Mouse (Mus musculus) midbrain, embryonic 16.5 days (tissue): ENCODE results near the gene Art5. TPM values are rescaled to one million over a fixed set of nuclear protein-coding genes. Genes with fewer than 3 reads are reported as not detected.

ENCODE experiments used
- ATAC-seq: fragments of 200-750 bp; cut with Nextera tagmentation; 2 replicates; pipeline ENCODE4 v1.8.0; 2017; ENCODE audit warnings: moderate TSS enrichment
- H3K27ac ChIP-seq: fragments of 300-500 bp; sonication (generic); 2 replicates; pipeline ENCODE4 v1.5.1; 2014; ENCODE audit warnings: mild to moderate bottlenecking, low read length, mixed read lengths
- H3K27me3 ChIP-seq: fragments of 300-500 bp; sonication (generic); 2 replicates; pipeline ENCODE4 v1.6.1; 2014; ENCODE audit warnings: low read depth, low read length, mixed read lengths; ENCODE audit not compliant: control insufficient read depth, insufficient read depth
- H3K36me3 ChIP-seq: fragments of 300-500 bp; sonication (generic); 2 replicates; pipeline ENCODE4 v1.6.1; 2014; ENCODE audit warnings: mild to moderate bottlenecking, low read length, moderate library complexity, mixed read lengths; ENCODE audit not compliant: control insufficient read depth, insufficient read depth
- H3K4me1 ChIP-seq: fragments of 300-500 bp; sonication (generic); 2 replicates; pipeline ENCODE4 v1.6.1; 2014; ENCODE audit warnings: mild to moderate bottlenecking, low read length, mixed read lengths; ENCODE audit not compliant: control insufficient read depth, insufficient read depth
- H3K4me2 ChIP-seq: fragments of 300-500 bp; sonication (generic); 2 replicates; pipeline ENCODE4 v1.6.1; 2014; ENCODE audit warnings: mild to moderate bottlenecking, low read length, mixed read lengths
- H3K4me3 ChIP-seq: fragments of 300-500 bp; sonication (generic); 2 replicates; pipeline ENCODE4 v1.5.1; 2014; ENCODE audit warnings: low read depth, mild to moderate bottlenecking, low read length, moderate library complexity, mixed read lengths
- H3K9ac ChIP-seq: fragments of 300-500 bp; sonication (generic); 2 replicates; pipeline ENCODE4 v1.6.1; 2014; ENCODE audit warnings: low read depth, low read length, mixed read lengths
- H3K9me3 ChIP-seq: fragments of 300-500 bp; sonication (generic); replicated peaks from 2 replicates; pipeline ENCODE4 v1.6.1; 2014; ENCODE audit warnings: mild to moderate bottlenecking, low read length, mixed read lengths; ENCODE audit not compliant: control insufficient read depth, poor library complexity, severe bottlenecking
- WGBS: fragments of 180-500 bp; shearing (Covaris S2); extraction: QIAGEN DNeasy Blood & Tissue Kit; methylation state at CpG from one replicate; pipeline ENCODE4 v1.1.7; 2014; 5-methylcytosine and 5-hydroxymethylcytosine counted together
- polyA plus RNA-seq: library from polyadenylated mRNA; unstranded; fragments of >200 nt; fragmentation: Nextera tagmentation; extraction: Ambion mirVana; gene quantifications from 2 replicates; pipeline ENCODE4 v1.2.1, GENCODE M21; 2015

The Art5 gene
- polyA plus RNA-seq, 1 experiment from 2014 or later, result not detected

DNA sequence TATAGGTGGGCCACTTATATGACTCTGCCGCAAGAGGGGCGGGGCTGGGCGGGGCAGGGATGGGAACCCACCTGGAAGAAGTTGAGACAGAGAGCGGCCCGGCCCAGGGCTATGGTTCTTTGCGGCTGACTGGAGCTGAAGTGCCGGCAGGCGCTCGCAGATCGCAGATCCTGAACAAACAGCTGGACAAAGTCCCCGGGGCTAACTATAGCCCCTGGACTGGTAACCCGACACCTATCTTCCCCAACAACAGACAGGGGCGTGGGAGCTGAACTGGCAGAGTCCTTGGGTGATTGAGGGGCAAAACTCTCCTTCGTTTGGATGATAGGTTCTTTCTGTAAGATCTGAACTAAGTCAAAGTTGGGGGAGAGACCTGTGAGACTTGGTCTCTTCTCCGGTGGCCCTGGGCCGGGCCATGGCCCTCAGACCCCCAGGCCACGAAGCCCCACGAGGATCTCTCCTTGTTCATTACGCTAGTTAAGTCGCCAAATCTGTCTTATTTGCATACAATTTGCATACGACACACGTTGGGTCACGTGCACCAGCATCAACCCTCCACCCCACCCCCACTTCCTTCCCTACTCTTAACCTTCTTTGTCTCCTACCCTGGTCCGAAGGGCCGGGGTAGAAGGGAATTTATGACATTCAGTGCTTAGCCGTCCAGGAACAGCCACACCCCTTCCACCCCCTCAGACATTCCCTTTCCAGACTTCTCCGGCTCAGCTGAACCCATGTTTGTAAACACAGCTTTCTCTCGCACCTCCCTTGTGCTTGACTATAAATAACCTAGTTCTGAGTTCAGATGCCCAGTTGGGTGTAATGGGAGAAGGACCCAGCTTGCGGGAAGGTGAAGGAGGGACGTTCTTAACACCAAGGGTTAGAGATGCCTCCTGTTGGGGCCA is 9.3 kb downstream of the Art5 start:
- ATAC-seq, result 0 out of 2 replicates have a peak, but pooled peaks have one; percentile 9
- H3K4me3 ChIP-seq, result no peak overlapping the region; the same call in 1 of the 2 replicates
- H3K4me2 ChIP-seq, result peak overlapping the region; percentile 38
- H3K4me1 ChIP-seq, result peaks cover 3% of the 10 kb centered on the region; the same call in 1 of the 2 replicates
- H3K27ac ChIP-seq, result no peak overlapping the region
- 5% methylated on average over 30 of the region's 30 CpGs for WGBS
- no peaks in the 10 kb centered on the region for H3K36me3 ChIP-seq
- no peak overlapping the region for H3K9ac ChIP-seq
- no peaks in the 10 kb centered on the region for H3K27me3 ChIP-seq
- no peaks in the 10 kb centered on the region for H3K9me3 ChIP-seq

DNA sequence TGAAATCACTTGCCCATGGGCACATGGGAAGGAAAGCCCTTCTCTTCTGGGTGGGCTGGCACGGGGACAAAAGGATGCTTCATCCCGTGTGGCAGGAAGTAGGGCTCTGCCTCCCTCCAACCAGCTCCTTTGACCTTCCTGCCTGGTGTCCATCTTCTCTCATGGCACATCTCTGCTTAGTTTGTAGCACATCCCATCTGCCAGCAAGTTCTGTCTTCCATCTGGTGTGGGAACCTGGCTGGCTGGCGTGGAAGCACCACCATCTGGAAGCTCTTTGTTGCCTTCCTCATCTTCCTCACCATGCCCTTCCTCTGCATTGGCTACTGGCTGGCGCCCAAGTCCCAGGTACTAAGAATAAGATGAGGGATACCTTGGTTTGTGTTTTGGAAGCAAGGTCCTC is 22.0 kb downstream of the Art5 start:
- H3K4me3 ChIP-seq, result no peak overlapping the region
- no peaks in the 10 kb centered on the region for H3K4me1 ChIP-seq
- no peak overlapping the region for H3K27ac ChIP-seq
- H3K4me2 ChIP-seq, result no peak overlapping the region
- H3K36me3 ChIP-seq, result peaks cover 8% of the 10 kb centered on the region
- no peak for ATAC-seq
- no peaks in the 10 kb centered on the region for H3K9me3 ChIP-seq
- 93% methylated on average over 4 of the region's 4 CpGs for WGBS
- H3K9ac ChIP-seq, result no peak overlapping the region
- H3K27me3 ChIP-seq, result no peaks in the 10 kb centered on the region

DNA sequence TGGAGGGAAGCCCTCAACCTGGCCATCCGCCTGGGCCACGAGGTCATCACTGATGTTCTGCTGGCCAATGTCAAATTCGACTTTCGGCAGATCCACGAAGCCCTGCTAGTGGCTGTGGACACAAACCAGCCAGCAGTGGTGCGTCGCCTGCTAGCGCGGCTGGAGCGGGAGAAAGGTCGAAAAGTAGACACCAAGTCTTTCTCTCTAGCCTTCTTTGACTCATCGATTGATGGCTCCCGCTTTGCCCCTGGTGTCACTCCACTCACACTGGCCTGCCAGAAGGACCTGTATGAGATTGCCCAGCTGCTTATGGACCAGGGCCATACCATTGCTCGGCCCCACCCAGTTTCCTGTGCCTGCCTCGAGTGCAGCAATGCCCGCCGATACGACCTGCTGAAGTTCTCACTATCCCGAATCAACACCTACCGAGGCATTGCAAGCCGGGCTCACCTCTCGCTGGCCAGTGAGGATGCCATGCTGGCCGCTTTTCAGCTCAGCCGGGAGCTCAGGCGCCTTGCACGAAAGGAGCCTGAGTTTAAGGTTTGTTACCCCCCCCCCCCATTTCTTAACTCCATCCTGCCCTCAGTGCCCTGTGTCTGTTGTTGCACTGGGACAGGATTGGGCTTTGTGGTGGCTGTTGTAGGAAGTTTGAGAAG is 25.1 kb downstream of the Art5 start:
- Histone ChIP-seq H3K4me2 (no peak overlapping the region), H3K27ac (no peak overlapping the region), H3K4me3 (no peak overlapping the region), H3K9ac (no peak overlapping the region), H3K27me3 (no peaks in the 10 kb centered on the region), H3K4me1 (no peaks in the 10 kb centered on the region), H3K9me3 (no peaks in the 10 kb centered on the region), H3K36me3 (peaks cover 20% of the 10 kb centered on the region)
- WGBS, result 92% methylated on average over 26 of the region's 26 CpGs
- no peak for ATAC-seq

DNA sequence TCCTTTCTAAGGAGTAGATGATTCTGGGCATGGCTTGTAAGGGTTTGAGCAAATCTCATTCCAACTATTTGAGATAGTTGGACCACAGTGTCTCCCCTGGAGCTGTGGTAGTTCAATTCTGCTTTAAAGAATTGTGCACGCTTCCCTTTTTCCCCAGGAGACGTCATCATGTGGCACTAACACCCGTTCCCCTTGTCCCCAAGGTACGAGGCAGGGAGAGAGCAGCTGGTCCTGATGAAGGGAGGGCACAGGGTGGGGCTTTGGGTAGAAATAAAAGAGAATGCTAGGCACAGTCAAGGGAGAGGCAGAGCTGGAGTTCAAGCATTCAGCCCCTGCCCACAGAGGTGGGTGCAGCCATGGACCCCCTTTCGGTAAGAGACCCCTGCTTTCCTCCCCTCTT is 26.5 kb downstream of the Art5 start, which contains the start of gene Trpc2:
TSS of gene Trpc2 (plus strand) at position 301 of the 400 bp plus-strand sequence.
- peaks cover 26% of the 10 kb centered on the region for H3K36me3 ChIP-seq

DNA sequence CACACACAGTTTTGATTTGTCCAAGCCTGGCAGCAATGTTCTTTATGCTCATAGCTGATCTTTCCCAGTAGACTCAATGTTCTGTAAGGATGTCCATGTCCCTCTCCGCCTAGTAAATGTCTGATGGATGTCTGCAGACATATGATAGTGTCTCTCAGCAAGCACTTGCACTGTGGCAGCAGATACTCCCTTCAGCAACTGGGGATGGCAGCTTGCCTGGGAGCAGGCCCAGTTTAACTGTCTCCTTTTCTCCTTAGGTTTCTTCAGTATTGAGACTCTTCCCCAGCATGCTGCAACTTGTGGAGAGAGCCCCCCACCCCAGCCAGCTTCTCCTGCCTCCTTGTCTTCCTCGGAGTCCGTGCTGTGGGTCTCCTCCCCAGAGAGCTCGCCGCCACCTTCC is 27.5 kb downstream of the Art5 start:
- Histone ChIP-seq H3K27me3 (no peaks in the 10 kb centered on the region), H3K9ac (no peak overlapping the region), H3K27ac (no peak overlapping the region), H3K4me2 (no peak overlapping the region), H3K4me1 (no peaks in the 10 kb centered on the region), H3K36me3 (peaks cover 35% of the 10 kb centered on the region), H3K9me3 (no peaks in the 10 kb centered on the region), H3K4me3 (no peak overlapping the region)
- ATAC-seq, result no peak
- 96% methylated on average over 5 of the region's 5 CpGs for WGBS

More for the DNA sequence above, 26.5 kb downstream of the Art5 start, which contains the start of gene Trpc2:
- ATAC-seq, result no peak
- 76% methylated on average over 5 of the region's 5 CpGs for WGBS
- Histone ChIP-seq H3K9me3 (no peaks in the 10 kb centered on the region), H3K4me3 (no peak within 1 kb of the TSS), H3K9ac (no peak within 1 kb of the TSS), H3K27ac (no peak within 1 kb of the TSS), H3K4me1 (no peaks in the 10 kb centered on the region), H3K27me3 (no peaks in the 10 kb centered on the region), H3K4me2 (no peak within 1 kb of the TSS)

DNA sequence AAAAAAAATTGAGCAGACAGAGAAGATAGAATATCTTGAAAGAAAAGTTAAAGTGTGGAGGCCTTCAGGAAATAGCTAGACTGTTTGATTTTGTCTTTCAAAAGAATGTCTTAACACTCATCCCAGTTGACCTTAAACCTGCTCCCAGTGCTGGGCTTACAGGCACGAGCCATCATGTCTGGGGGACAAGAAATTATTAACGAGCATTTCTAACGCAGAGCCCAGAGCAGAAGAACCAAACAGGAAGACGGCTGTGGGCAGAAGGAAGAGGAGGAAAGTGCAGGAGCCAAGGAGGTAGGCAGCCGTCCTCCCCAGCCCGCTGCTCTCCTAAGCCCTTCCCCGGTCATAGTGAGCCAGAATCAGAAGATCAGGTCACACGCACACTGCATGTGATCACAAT is 29.0 kb downstream of the Art5 start:
- 95% methylated on average over 8 of the region's 8 CpGs for WGBS
- Histone ChIP-seq H3K27me3 (no peaks in the 10 kb centered on the region), H3K4me2 (no peak overlapping the region), H3K9me3 (no peaks in the 10 kb centered on the region), H3K9ac (no peak overlapping the region), H3K4me1 (no peaks in the 10 kb centered on the region), H3K27ac (no peak overlapping the region), H3K4me3 (no peak overlapping the region), H3K36me3 (peaks cover 40% of the 10 kb centered on the region)
- ATAC-seq, result no peak

DNA sequence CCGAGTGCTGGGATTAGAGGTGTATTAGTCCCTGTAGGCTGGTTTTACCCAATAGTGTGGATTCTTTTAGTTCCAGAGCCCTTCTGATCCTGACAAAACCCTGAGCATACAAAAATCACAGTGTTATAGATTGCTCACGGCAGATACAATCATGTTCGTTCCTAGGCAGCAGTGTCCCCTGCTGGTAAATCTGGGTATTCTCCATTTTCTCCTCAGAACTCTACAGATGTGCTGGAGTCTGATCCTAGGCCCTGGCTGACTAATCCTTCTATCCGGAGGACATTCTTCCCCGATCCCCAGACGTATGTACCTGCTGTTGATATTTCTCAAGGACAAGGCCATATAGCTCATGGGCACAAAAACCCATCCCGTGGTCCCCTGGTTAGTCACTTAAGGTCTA is 30.8 kb downstream of the Art5 start:
- ATAC-seq, result no peak
- Histone ChIP-seq H3K27ac (no peak overlapping the region), H3K4me2 (no peak overlapping the region), H3K4me3 (no peak overlapping the region), H3K36me3 (peaks cover 38% of the 10 kb centered on the region), H3K27me3 (no peaks in the 10 kb centered on the region), H3K4me1 (no peaks in the 10 kb centered on the region), H3K9me3 (no peaks in the 10 kb centered on the region), H3K9ac (no peak overlapping the region)
- 79% methylated on average over 7 of the region's 7 CpGs for WGBS

DNA sequence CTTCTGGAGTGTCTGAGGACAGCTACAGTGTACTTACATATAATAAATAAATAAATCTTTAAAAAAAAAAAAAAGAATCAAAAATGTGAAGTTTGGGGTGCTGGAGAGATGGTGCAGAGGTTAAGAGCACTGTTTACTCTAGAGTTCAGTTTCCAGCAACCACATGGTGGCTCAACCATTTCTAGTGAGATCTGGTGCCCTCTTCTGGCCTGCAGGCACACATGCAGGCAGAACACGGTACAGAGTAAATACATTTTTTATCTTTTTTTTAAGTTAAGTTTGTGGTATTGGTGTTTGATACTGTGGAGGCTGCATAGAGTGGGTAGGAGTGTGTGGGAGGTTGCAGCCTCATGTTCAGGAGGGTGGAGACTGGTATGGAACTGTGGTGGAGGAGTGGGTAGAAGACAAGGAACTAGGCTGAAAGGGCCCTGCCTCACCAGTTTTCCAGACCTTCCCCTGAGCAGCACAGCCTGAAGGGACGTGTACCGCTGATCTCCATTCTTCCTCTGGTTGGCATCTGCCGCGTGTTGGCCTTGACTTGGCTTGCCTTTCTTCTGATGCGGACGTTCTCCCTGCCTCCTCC is 32.5 kb downstream of the Art5 start:
- WGBS, result 66% methylated on average over 7 of the region's 7 CpGs

More for the DNA sequence above, 32.5 kb downstream of the Art5 start:
- peaks cover 35% of the 10 kb centered on the region for H3K36me3 ChIP-seq
- no peaks in the 10 kb centered on the region for H3K27me3 ChIP-seq
- H3K27ac ChIP-seq, result no peak overlapping the region
- no peaks in the 10 kb centered on the region for H3K9me3 ChIP-seq
- ATAC-seq, result no peak
- H3K9ac ChIP-seq, result no peak overlapping the region
- no peaks in the 10 kb centered on the region for H3K4me1 ChIP-seq
- no peak overlapping the region for H3K4me2 ChIP-seq
- no peak overlapping the region for H3K4me3 ChIP-seq
